In the genomic region with DNA sequence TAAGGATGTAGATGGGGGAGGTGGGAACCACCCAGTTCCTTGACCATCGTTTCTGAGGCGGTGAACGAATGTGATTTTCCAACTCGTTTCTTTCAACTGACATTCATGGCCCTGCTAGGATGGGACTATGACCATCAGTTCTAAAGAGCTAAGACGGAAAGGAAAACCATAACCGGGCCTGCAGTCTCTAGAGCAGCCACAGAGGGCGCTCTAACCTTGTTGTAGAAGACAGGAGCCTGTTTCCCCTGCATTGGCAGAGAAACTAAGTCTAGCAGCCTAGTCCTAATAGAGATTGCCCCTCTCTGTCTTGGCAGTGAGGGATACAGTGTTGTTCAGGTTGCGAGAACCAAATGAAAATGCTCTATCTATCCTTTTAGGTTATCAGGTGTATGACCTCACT, we compare ENCODE assay signal across 9 mouse cellular contexts. TPM values are rescaled to one million over a fixed set of nuclear protein-coding genes. Genes with fewer than 3 reads are reported as not detected.
DNase-seq lines count a peak whose midpoint lies in the region; ATAC-seq lines count a peak whose summit lies in the region.
"Had no signal": no experiment of that assay in that cellular context is flagged by ENCODE, and none has a peak within 500 bp of the region (broad histone marks: within the 10 kb centered on the region; RNA-seq: fewer than 3 reads in every experiment).

No protein-coding gene starts in this region.

- no peaks in the 10 kb centered on the region for H3K27me3 ChIP-seq in intestine, embryonic 14.5 days (replicated peaks; ENCODE audit: control insufficient read depth, insufficient read depth, low read length)
- H3K27me3 ChIP-seq in intestine, embryonic 15.5 days (replicated peaks) = no peaks in the 10 kb centered on the region
- no peaks in the 10 kb centered on the region for H3K27me3 ChIP-seq in hindbrain, embryonic 13.5 days

- no peaks in the 10 kb centered on the region for H3K4me1 ChIP-seq in intestine, embryonic 14.5 days (replicated peaks; ENCODE audit: control insufficient read depth, insufficient read depth, low read length)
- H3K4me1 ChIP-seq in intestine, embryonic 15.5 days (replicated peaks) = no peaks in the 10 kb centered on the region
- peaks cover 1% of the 10 kb centered on the region; the same call in 1 of the 2 replicates for H3K4me1 ChIP-seq in hindbrain, embryonic 13.5 days (replicated peaks)

- peak; percentile 68 for DNase-seq in intestine, embryonic 14.5 days (ENCODE audit: low spot score)
- peak; percentile 89 for DNase-seq in CD4-positive, CD25-positive, alpha-beta regulatory T cell, adult 2 months (ENCODE audit: low read depth, low spot score)
- DNase-seq in adrenal gland, postnatal 10 days = peak; percentile 69
- DNase-seq in kidney, postnatal 4 days = peak; percentile 61 to 63
- peak; percentile 62 to 75 for DNase-seq in spleen, postnatal 14 days (ENCODE audit: low spot score in 2 of 2)
- DNase-seq in left cerebral cortex, adult 11 months (ENCODE audit: low spot score) = no peak

- H3K9ac ChIP-seq in intestine, embryonic 14.5 days (ENCODE audit: low read length) = no peak overlapping the region
- H3K9ac ChIP-seq in intestine, embryonic 15.5 days = no peak overlapping the region
- no peak overlapping the region for H3K9ac ChIP-seq in hindbrain, embryonic 13.5 days

- no peaks in the 10 kb centered on the region for H3K36me3 ChIP-seq in intestine, embryonic 14.5 days (ENCODE audit: control insufficient read depth, insufficient read depth, low read length)
- H3K36me3 ChIP-seq in intestine, embryonic 15.5 days = no peaks in the 10 kb centered on the region
- no peaks in the 10 kb centered on the region for H3K36me3 ChIP-seq in hindbrain, embryonic 13.5 days

- H3K27ac ChIP-seq in intestine, embryonic 14.5 days (ENCODE audit: low read depth) = no peak overlapping the region
- H3K27ac ChIP-seq in intestine, embryonic 15.5 days = no peak overlapping the region
- no peak overlapping the region for H3K27ac ChIP-seq in hindbrain, embryonic 13.5 days

- no peaks in the 10 kb centered on the region for H3K9me3 ChIP-seq in intestine, embryonic 14.5 days (ENCODE audit: control insufficient read depth, low read length)
- H3K9me3 ChIP-seq in intestine, embryonic 15.5 days = no peaks in the 10 kb centered on the region
- H3K9me3 ChIP-seq in hindbrain, embryonic 13.5 days = no peaks in the 10 kb centered on the region
- H3K9me3 ChIP-seq: megakaryocyte, embryonic 14.5 days had no signal

- H3K4me3 ChIP-seq in intestine, embryonic 14.5 days (ENCODE audit: low read depth, low read length) = no peak overlapping the region
- no peak overlapping the region for H3K4me3 ChIP-seq in intestine, embryonic 15.5 days (replicated peaks)
- H3K4me3 ChIP-seq in hindbrain, embryonic 13.5 days = no peak overlapping the region
- H3K4me3 ChIP-seq: megakaryocyte, embryonic 14.5 days had no signal

- no peak for ATAC-seq in intestine, embryonic 14.5 days (replicated peaks; ENCODE audit: low FRiP score, low TSS enrichment, low read depth)
- no peak for ATAC-seq in intestine, embryonic 15.5 days
- no peak for ATAC-seq in hindbrain, embryonic 13.5 days (ENCODE audit: low FRiP score)

- H3K4me2 ChIP-seq in intestine, embryonic 14.5 days (ENCODE audit: low read length) = no peak overlapping the region
- no peak overlapping the region for H3K4me2 ChIP-seq in intestine, embryonic 15.5 days (replicated peaks)
- no peak overlapping the region for H3K4me2 ChIP-seq in hindbrain, embryonic 13.5 days

- WGBS in intestine, embryonic 14.5 days = 69% methylated on average over 8 of the region's 8 CpGs
- 74% methylated on average over 8 of the region's 8 CpGs for WGBS in intestine, embryonic 15.5 days
- WGBS in hindbrain, embryonic 13.5 days = 67% methylated on average over 8 of the region's 8 CpGs

RNA-seq across cellular contexts. Expression of gene Pdcd4, which starts 50.1 kb away (rescaled TPM):
- polyA plus RNA-seq in intestine, embryonic 14.5 days (2014; fragmentation: Nextera tagmentation; extraction: Ambion mirVana) = 68.8 and 72.9 TPM in 2 replicates
- 65.1 and 73.7 TPM in 2 replicates for polyA plus RNA-seq in intestine, embryonic 15.5 days (2015; fragmentation: Nextera tagmentation; extraction: Ambion mirVana)
- total RNA-seq in adrenal gland, postnatal 10 days (2021) = 100 to 1,000 TPM in 1 of 2 experiments, 10 to 100 TPM in 1; 92.2 to 104 TPM
- polyA plus RNA-seq in hindbrain, embryonic 13.5 days (2015; fragmentation: Nextera tagmentation; extraction: Ambion mirVana) = 75.4 and 82.8 TPM in 2 replicates
